Mouse (Mus musculus) heart, postnatal 0 days (tissue): Measurements from ENCODE around the gene Slc24a4. TPM values are rescaled to one million over a fixed set of nuclear protein-coding genes. Genes with fewer than 3 reads are reported as not detected.
"Not testable (repeated sequence)": the region's sequence is repeated elsewhere in the genome, so short reads cannot be mapped to it uniquely, and the experiment has no call there.

Source experiments
- ATAC-seq: fragments of 200-750 bp; cut with Nextera tagmentation; 2 replicates; pipeline ENCODE4 v1.8.0; 2017; ENCODE audit warnings: low read depth, moderate number of reproducible peaks, moderate library complexity; ENCODE audit not compliant: insufficient read depth
- DNase-seq: peaks from one replicate; pipeline ENCODE4 v3.0.0-alpha.2; 2016; ENCODE audit warnings: low spot score
- H3K27ac ChIP-seq: fragments of 300-500 bp; sonication (generic); 2 replicates; pipeline ENCODE4 v1.5.1; 2014; ENCODE audit warnings: low read depth, mild to moderate bottlenecking
- H3K27me3 ChIP-seq: fragments of 300-500 bp; sonication (generic); 2 replicates; pipeline ENCODE4 v1.6.1; 2014; ENCODE audit warnings: low read length, mixed read lengths; ENCODE audit not compliant: control insufficient read depth, insufficient read depth
- H3K36me3 ChIP-seq: fragments of 300-500 bp; sonication (generic); replicated peaks from 2 replicates; pipeline ENCODE4 v1.6.1; 2014; ENCODE audit warnings: low read length, mixed read lengths; ENCODE audit not compliant: control insufficient read depth, insufficient read depth
- H3K4me1 ChIP-seq: fragments of 300-500 bp; sonication (generic); 2 replicates; pipeline ENCODE4 v1.6.1; 2014; ENCODE audit warnings: antibody characterized with exemption; ENCODE audit not compliant: control insufficient read depth, insufficient read depth
- H3K4me2 ChIP-seq: fragments of 300-500 bp; sonication (generic); 2 replicates; pipeline ENCODE4 v1.6.1; 2014; ENCODE audit warnings: low read depth, mild to moderate bottlenecking, low read length, moderate library complexity
- H3K4me3 ChIP-seq: fragments of 300-500 bp; sonication (generic); 2 replicates; pipeline ENCODE4 v1.5.1; 2014; ENCODE audit warnings: low read depth, low read length
- H3K9ac ChIP-seq: fragments of 300-500 bp; sonication (generic); replicated peaks from 2 replicates; pipeline ENCODE4 v1.6.1; 2014; ENCODE audit warnings: low read depth, low read length, mixed read lengths
- H3K9me3 ChIP-seq: fragments of 300-500 bp; sonication (generic); replicated peaks from 2 replicates; pipeline ENCODE4 v1.6.1; 2016; ENCODE audit warnings: low read length; ENCODE audit not compliant: control insufficient read depth
- CTCF ChIP-seq: IDR thresholded peaks from 2 replicates; pipeline ENCODE4 v1.5.1; 2016; ENCODE audit warnings: antibody characterized with exemption, control low read depth, low read depth
- EP300 ChIP-seq: IDR thresholded peaks from 2 replicates; pipeline ENCODE4 v1.6.1; 2016; ENCODE audit warnings: antibody characterized with exemption, low read depth
- WGBS: fragments of 180-500 bp; shearing (Covaris S2); extraction: QIAGEN DNeasy Blood & Tissue Kit; methylation state at CpG from one replicate; pipeline ENCODE4 v1.1.7; 2014; 5-methylcytosine and 5-hydroxymethylcytosine counted together
- polyA plus RNA-seq: library from polyadenylated mRNA; unstranded; fragments of >200 nt; fragmentation: Nextera tagmentation; extraction: Ambion mirVana; gene quantifications from 2 replicates; pipeline ENCODE4 v1.2.1, GENCODE M21; 2015
- total RNA-seq: library from RNA; depleted of rRNA; stranded (reverse); fragments of >200 nt; gene quantifications from 2 replicates; pipeline ENCODE4 v1.2.3, GENCODE M21; 2014; ENCODE audit warnings: low replicate concordance

Gene Slc24a4
- total and polyA plus RNA-seq, 2 experiments from 2014 or later, result 0.99 to 2.2 TPM

DNA sequence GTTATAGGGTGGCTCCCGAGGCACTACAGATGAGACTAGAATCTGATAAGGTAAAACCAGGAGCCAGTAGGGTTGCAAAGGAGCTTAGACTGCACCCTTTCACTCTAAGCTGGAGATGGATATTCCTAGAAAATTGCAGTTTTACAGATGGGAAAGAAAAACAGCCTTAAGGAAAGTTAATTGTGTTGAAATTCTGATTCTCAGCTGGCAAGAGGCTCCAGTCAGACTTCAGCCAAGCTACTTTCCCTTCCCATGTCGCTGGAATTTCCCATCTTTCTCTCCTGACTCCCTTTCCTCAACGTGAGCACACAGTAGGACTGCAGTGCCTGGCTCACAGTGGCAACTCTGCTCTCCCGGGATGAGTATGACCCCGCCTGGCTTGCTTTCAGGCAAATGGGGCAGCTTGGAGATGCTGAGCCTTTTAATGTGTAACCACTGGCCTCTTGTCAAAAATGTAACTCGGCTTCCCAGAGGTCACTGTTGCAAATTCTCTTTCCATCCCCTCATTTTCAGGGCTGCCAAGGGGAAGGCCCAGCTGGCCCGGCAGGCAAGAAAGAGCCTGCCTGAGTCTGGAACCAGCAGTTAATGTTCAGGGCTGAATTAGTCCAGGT, 147.4 kb downstream of the Slc24a4 start:
- TF ChIP-seq CTCF (no peak), EP300 (no peak)
- no peak overlapping the region for H3K4me3 ChIP-seq
- ATAC-seq, result no peak
- peak; percentile 56 for DNase-seq
- H3K27ac ChIP-seq, result peak overlapping the region; percentile 30; the same call in 1 of the 2 replicates
- peaks cover 2% of the 10 kb centered on the region; the same call in 1 of the 2 replicates for H3K4me1 ChIP-seq
- peaks cover 7% of the 10 kb centered on the region for H3K9me3 ChIP-seq
- 41% methylated on average over 7 of the region's 7 CpGs for WGBS
- H3K9ac ChIP-seq, result no peak overlapping the region
- no peaks in the 10 kb centered on the region for H3K36me3 ChIP-seq
- H3K27me3 ChIP-seq, result no peaks in the 10 kb centered on the region
- no peak overlapping the region for H3K4me2 ChIP-seq

DNA sequence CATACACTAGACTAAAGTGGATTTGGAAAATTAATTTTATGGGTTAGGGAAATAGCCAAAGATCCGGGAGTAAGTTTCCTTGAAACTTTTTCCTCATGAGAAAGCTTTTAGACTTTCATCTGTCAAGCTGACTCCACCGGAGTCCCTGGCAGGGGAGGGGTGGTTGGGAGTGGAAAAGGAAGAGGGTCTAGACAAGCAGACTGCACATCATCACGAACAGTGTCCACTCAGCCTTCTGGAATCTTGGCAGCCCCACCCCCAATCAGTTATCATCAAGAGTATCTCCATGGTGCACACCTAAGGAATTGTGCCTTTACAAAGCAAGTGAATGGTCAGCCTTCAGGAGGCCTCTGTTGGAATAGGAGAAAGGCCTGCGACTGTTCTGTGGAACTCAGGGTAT, 151.8 kb downstream of the Slc24a4 start:
- not testable (repeated sequence) for ATAC-seq, H3K27me3 ChIP-seq, H3K9me3 ChIP-seq, H3K4me2 ChIP-seq, H3K9ac ChIP-seq, H3K27ac ChIP-seq, DNase-seq, H3K4me3 ChIP-seq, H3K36me3 ChIP-seq, H3K4me1 ChIP-seq
- WGBS, result 65% methylated on average over 4 of the region's 4 CpGs

DNA sequence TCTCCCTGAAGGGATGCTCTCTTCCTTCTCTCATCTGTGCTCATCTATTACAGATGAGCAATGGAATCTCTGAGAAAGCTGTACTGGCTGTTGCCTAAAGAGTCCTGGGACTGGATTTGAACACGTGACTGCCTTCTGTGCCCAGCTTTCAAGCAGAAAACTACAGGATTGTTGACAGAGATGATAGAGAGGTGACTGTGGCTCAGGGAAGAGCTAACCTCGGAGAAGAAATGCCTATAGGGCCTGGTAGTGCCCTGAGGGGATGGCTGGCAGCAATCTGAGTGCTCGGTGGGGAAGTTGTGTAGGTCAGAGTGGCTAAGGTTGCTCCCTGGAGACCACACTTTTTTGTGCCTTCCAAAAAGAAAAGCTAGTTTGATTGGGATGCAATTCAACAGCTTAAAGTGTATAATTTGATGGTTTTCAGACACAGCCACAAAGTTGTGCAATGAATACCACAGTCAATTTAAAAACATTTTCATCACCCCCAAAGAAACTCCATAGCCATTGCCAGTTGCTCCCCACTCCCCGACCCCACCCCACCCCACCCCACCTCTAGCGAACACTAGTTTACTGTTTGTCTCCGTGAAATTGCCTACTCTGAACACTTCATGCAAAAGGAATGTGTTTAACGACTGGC, 152.5 kb downstream of the Slc24a4 start:
- H3K4me2 ChIP-seq, result no peak overlapping the region
- H3K9ac ChIP-seq, result no peak overlapping the region
- TF ChIP-seq CTCF (no peak), EP300 (no peak)
- H3K4me1 ChIP-seq, result peaks cover 16% of the 10 kb centered on the region
- H3K36me3 ChIP-seq, result no peaks in the 10 kb centered on the region
- no peak overlapping the region for H3K27ac ChIP-seq
- WGBS, result 53% methylated on average over 7 of the region's 7 CpGs
- no peaks in the 10 kb centered on the region for H3K27me3 ChIP-seq
- no peak for ATAC-seq
- H3K9me3 ChIP-seq, result peaks cover 7% of the 10 kb centered on the region
- DNase-seq, result no peak
- no peak overlapping the region for H3K4me3 ChIP-seq

DNA sequence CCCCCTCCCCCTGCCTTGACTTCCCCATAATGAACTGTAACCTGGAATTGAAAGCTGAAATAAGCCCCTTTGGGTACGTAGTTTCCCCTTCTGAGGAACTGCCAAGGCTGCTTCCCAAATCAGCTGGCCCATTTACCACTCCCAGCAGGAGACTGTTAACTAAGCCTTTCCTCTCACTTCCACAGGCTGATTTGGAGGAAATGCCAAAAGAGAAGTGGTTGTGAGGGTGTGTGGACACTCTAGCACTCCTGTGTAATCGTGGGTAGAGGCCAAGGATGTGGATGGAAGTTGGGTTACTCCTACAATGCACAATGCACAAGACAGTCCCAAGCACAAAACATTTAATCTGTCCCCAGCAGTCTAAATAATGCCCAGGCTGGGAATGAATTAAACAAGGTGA, 153.6 kb downstream of the Slc24a4 start:
- peaks cover 24% of the 10 kb centered on the region for H3K4me1 ChIP-seq
- H3K9ac ChIP-seq, result no peak overlapping the region
- H3K36me3 ChIP-seq, result no peaks in the 10 kb centered on the region
- no peaks in the 10 kb centered on the region for H3K27me3 ChIP-seq
- peak overlapping the region; percentile 68; the same call in 1 of the 2 replicates for H3K4me3 ChIP-seq
- DNase-seq (no peak), ATAC-seq (no peak)
- H3K9me3 ChIP-seq, result peaks cover 7% of the 10 kb centered on the region
- peak overlapping the region; percentile 84 for H3K4me2 ChIP-seq
- TF ChIP-seq EP300, result no peak
- TF ChIP-seq CTCF, result no peak
- H3K27ac ChIP-seq, result no peak overlapping the region; the same call in 1 of the 2 replicates
- 64% methylated on average over 2 of the region's 2 CpGs for WGBS

DNA sequence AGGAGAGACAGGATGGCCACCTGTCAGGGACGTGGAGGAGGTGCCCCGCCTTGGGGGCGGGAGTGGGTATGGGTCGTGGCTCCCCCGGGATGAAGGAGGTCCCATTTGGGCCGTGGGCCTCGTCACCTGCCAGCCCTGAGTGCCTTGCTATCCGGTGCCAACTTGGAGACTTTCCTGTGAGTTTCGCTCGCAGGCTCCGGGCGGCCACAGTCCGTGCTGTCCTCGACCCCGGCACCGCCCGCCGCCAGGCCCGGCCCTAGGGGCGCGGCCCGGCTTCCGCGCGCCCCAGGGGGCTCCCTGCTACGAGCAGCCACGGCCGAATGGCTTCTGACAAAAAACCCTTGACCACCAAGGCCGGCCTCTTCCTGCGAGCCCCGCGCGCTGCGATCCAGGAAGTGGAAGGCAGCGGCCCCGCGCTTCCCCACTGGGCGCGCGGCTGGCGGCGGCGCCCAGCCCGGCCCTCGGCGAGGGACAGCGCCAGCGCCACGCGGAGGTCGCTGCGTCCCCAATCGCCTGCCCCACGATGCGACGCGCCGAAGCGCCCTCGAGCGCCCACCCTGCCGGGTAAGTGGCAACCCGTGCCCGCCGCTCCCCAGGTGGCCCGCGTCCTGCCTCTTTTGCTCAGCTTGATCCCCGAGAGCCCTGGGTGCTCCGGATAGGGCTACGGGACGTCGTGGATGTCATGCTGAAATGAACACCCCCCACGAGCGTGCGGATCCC, 154.4 kb downstream of the Slc24a4 start, which contains the start of gene Rin3:
Gene Rin3 (plus strand): TSS at position 286 of the 720 bp plus-strand sequence.
- peak; percentile 58 for DNase-seq
- Histone ChIP-seq H3K27me3 (no peaks in the 10 kb centered on the region), H3K9me3 (peaks cover 7% of the 10 kb centered on the region), H3K9ac (peak within 1 kb of the TSS; percentile 78), H3K4me2 (peak within 1 kb of the TSS; percentile 84), H3K27ac (peak within 1 kb of the TSS; percentile 79), H3K4me1 (peaks cover 32% of the 10 kb centered on the region), H3K4me3 (peak within 1 kb of the TSS; percentile 68), H3K36me3 (no peaks in the 10 kb centered on the region)
- ATAC-seq, result peak; percentile 51
- WGBS, result under 1% methylated on average over 73 of the region's 75 CpGs
- TF ChIP-seq CTCF (no peak; the same call in 1 of the 2 replicates), EP300 (no peak)
